Mouse (Mus musculus) embryonic fibroblast, embryonic 13.5 days (primary cell): ENCODE measurements around the gene Nap1l1. TPM values are rescaled to one million over a fixed set of nuclear protein-coding genes. Genes with fewer than 3 reads are reported as not detected.
A peak's percentile ranks its signal among the peaks of the same experiment; 100 is the strongest.

Source experiments
- H3K27ac ChIP-seq: 2 replicates; pipeline ENCODE4 v1.5.1; 2012; ENCODE audit warnings: low read length, control low read depth, inconsistent platforms; ENCODE audit not compliant: insufficient read depth
- H3K4me1 ChIP-seq: 2 replicates; pipeline ENCODE4 v1.6.1; 2011; ENCODE audit warnings: low read length; ENCODE audit not compliant: control insufficient read depth, insufficient read depth
- H3K4me3 ChIP-seq: 2 replicates; pipeline ENCODE4 v1.5.1; 2011; ENCODE audit warnings: mild to moderate bottlenecking, control low read depth, low read length; ENCODE audit not compliant: insufficient read depth
- CTCF ChIP-seq: IDR thresholded peaks from 2 replicates; pipeline ENCODE4 v1.5.1; 2011; ENCODE audit warnings: mild to moderate bottlenecking, control low read depth, low read length, moderate library complexity, borderline replicate concordance; ENCODE audit not compliant: insufficient read depth
- POLR2A ChIP-seq: IDR thresholded peaks from 2 replicates; pipeline ENCODE4 v1.6.1; 2011; ENCODE audit warnings: low read depth, mild to moderate bottlenecking, control low read depth, low read length, moderate library complexity
- polyA plus RNA-seq: library from polyadenylated mRNA; stranded (reverse); fragments of >200 nt; gene quantifications from 2 replicates; pipeline ENCODE4 v1.2.4, GENCODE M21; 2011; ENCODE audit warnings: low read depth; ENCODE audit not compliant: missing spikeins, insufficient read length

Nap1l1 gene
- polyA plus RNA-seq, 1 experiment: 532 TPM

GRCm38 (mm10) chr10:111454698-111455308, 18.2 kb upstream of the Nap1l1 start:
- H3K4me1 ChIP-seq: peaks cover under 1% of the 10 kb centered on the region; the same call in 1 of the 2 replicates
- TF ChIP-seq POLR2A (no peak), CTCF (no peak)

GRCm38 (mm10) chr10:111458088-111458487, 14.9 kb upstream of the Nap1l1 start:
- TF ChIP-seq CTCF (no peak), POLR2A (no peak)
- H3K27ac ChIP-seq: no peak overlapping the region

More at GRCm38 (mm10) chr10:111454698-111455308, 18.2 kb upstream of the Nap1l1 start:
- Histone ChIP-seq H3K27ac (no peak overlapping the region), H3K4me3 (no peak overlapping the region)

DNA sequence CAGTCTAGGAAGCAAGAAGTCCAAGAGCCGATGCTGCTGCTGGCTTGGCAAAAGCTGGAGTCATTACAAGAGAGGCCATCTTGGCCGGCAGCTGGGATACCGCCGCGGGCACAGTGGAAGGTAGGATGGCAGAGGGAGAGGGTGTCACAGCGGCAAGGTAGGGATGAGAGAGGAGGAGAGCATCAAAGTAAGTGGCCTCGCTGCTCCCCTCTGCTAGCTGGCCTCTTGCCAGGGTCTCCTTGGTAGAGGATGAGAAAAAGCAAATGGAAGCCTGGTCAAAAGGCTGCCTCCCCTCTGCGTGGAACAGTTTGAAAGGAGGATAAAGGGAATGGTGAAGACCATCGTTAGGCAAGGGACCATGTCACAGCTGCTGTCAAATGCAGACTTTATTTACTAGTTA, 14.0 kb upstream of the Nap1l1 start:
- Histone ChIP-seq H3K4me1 (peaks cover 2% of the 10 kb centered on the region; the same call in 1 of the 2 replicates), H3K27ac (no peak overlapping the region), H3K4me3 (no peak overlapping the region)
- TF ChIP-seq POLR2A: no peak
- no peak for TF ChIP-seq CTCF

More at GRCm38 (mm10) chr10:111458088-111458487, 14.9 kb upstream of the Nap1l1 start:
- peaks cover 2% of the 10 kb centered on the region; the same call in 1 of the 2 replicates for H3K4me1 ChIP-seq
- no peak overlapping the region for H3K4me3 ChIP-seq

- TF ChIP-seq POLR2A (no peak), CTCF (no peak)
- peaks cover 2% of the 10 kb centered on the region; the same call in 1 of the 2 replicates for H3K4me1 ChIP-seq
- no peak overlapping the region for H3K27ac ChIP-seq
- H3K4me3 ChIP-seq: no peak overlapping the region
These were observed 13.1 kb upstream of the Nap1l1 start for GRCm38 (mm10) chr10:111459874-111460273.

GRCm38 (mm10) chr10:111460381-111460780, 12.6 kb upstream of the Nap1l1 start:
- Histone ChIP-seq H3K4me1 (peaks cover 2% of the 10 kb centered on the region; the same call in 1 of the 2 replicates), H3K27ac (no peak overlapping the region), H3K4me3 (no peak overlapping the region)
- TF ChIP-seq CTCF: no peak
- TF ChIP-seq POLR2A: no peak

DNA sequence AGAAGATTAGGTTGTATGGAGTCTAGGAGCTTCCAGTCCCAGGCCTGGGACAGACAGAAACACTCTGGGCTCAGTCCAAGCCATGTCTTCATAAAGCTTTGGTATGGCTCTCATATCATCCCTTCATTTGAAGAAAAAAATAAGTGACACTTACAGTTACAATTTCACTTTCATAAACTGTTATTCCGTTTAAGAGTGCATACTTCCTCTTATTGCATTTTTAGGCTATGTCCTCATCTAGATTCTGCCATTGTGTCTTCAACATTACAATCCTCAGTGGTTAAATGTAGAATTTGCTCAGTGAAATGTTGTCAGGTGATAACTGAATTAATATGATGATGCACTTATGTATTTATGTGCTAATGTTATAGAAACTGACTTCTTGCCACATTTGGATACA, 8.2 kb upstream of the Nap1l1 start:
- Histone ChIP-seq H3K27ac (no peak overlapping the region), H3K4me3 (no peak overlapping the region), H3K4me1 (peaks cover 2% of the 10 kb centered on the region; the same call in 1 of the 2 replicates)
- no peak for TF ChIP-seq CTCF
- no peak for TF ChIP-seq POLR2A

- no peak overlapping the region for H3K27ac ChIP-seq
- H3K4me1 ChIP-seq: no peaks in the 10 kb centered on the region
- no peak overlapping the region for H3K4me3 ChIP-seq
- TF ChIP-seq POLR2A: no peak
- no peak for TF ChIP-seq CTCF
These were observed 7.6 kb upstream of the Nap1l1 start for GRCm38 (mm10) chr10:111465409-111465808.

DNA sequence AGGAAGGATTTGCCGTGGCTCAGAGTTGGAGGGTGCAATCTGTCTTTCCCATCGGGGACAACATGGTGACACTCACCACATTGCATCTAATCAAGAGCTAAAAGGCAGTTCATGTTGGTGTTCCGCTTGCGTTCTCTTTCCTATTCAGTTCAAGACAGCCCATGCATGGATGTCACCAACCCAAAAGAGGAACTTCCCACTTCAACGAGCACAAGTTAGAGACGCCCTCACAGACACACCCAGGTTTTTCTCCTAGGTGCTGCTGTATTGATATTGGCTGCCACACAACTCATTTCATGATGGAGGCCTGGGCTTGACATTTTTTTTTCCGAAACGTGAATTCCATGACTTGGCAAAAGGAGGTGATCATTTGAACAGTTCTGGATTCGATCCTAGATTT, 1.9 kb upstream of the Nap1l1 start:
- H3K4me3 ChIP-seq: no peak overlapping the region

DNA sequence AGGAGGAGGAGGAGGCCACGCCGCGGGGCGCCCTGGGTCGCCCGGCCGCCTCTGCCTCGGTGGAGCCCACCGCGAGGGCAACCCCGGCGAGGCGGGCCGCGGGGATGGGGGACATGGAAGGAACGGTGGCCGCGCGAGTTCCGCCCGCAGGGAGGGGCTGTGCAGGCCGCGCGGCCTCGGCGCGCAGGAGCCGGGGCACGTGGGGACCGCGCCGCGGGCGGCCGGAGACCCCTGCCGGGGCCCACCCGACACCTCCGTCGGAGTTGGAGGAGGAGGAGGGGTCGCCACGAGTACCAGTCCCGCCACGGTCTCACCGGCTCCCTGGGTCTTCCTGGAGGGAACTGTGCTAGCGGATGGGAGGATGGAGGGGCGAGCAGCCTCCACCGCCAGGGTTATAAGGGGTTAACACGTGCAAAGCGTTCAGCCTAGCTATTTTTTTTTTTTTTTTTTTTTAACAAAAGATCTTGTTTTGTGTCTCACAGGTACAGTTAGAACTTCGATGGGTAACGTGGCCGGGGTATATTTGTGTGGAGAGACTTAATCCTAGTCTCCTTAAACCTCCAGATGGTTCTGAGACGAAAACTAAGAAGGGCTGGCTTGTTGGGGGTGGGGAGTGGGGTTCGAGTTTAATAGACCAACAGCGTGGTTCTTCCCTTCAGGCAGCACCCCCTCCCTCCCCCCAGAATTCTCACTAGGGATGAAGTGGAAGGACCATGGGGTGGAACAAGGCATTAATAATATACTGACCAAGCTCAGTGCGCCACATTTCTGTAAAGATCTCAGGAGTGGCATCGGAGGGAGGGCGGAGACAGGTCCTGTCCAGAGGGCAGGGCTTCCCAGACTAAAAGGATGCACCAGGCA, 718 bp downstream of the Nap1l1 start:
- Histone ChIP-seq H3K4me1 (peaks cover 12% of the 10 kb centered on the region), H3K27ac (peak overlapping the region; percentile 16; the same call in 1 of the 2 replicates), H3K4me3 (peak overlapping the region; percentile 70)
- TF ChIP-seq CTCF (no peak), POLR2A (no peak)

More for the DNA sequence above, 1.9 kb upstream of the Nap1l1 start:
- no peak overlapping the region for H3K27ac ChIP-seq
- 0 out of 2 replicates have a peak, but pooled peaks cover 5% of the 10 kb centered on the region for H3K4me1 ChIP-seq
- TF ChIP-seq CTCF (no peak), POLR2A (no peak)

- H3K4me3 ChIP-seq: peak overlapping the region; percentile 19
- 0 out of 2 replicates have a peak overlapping the region, but pooled peaks have one; percentile 13 for H3K27ac ChIP-seq
- peaks cover 15% of the 10 kb centered on the region for H3K4me1 ChIP-seq
- TF ChIP-seq CTCF (no peak), POLR2A (no peak)
These were observed 3.3 kb downstream of the Nap1l1 start for GRCm38 (mm10) chr10:111476301-111476700.

DNA sequence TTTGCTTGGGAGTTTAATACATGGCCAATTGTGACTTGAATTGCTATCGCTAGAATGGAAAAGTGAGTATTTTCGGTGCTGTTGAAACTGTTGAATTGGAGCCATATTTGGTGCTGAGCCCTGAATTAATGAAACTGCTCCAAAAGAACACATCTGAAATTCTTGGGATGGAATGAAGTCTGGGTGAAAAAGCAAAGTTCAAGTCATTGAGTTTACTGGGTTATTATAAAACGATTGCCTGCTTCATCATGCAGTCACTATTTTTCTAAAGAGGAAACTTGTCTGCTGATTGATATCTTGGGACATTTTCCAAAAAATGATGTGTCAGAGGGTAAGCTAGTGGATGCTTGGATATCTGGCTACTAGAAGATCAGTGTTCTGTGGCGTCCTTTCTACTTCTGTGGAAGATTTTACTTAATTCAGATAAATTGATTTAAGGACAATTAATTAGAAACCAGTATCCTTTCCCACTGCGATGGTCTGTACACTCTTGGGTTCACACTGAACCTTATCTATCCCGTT, 4.0 kb downstream of the Nap1l1 start:
- TF ChIP-seq POLR2A: no peak
- TF ChIP-seq CTCF: no peak
- Histone ChIP-seq H3K4me3 (0 out of 2 replicates have a peak overlapping the region, but pooled peaks have one; percentile 19), H3K4me1 (peaks cover 15% of the 10 kb centered on the region), H3K27ac (no peak overlapping the region)
